Comparison of ENCODE assay signal across 14 mouse cellular contexts in the genomic region with DNA sequence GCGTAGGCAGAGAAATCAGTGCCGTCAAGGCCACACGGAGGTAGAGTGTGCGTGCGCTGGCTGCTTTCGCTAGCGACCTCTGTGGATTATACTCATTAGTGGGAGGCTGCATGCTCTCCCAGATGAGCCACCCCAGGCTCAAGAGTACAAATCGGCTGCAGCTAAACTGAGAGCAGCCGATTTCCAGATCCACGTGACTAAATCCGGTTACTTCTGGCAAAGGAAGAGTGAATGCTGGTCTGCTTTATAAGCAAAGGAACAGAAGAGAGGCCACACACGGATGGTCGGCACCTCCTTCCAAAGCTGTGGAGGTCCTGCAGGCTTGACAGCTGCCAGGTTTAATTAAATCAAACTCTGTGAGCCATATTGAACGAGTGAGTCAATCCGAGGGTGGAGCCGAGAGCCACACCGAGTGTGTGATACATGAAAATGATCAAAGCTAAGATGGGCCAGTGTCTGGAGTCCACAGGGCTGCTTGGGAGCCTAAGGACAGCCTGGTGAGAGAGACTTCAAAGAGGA.
DNase-seq lines count a peak whose midpoint lies in the region; ATAC-seq and TF ChIP-seq lines count a peak whose summit lies in the region.
"Had no signal": no experiment of that assay in that cellular context is flagged by ENCODE, and none has a peak within 500 bp of the region (broad histone marks: within the 10 kb centered on the region; RNA-seq: fewer than 3 reads in every experiment).

No protein-coding gene starts in this region.

- no peaks in the 10 kb centered on the region for H3K36me3 ChIP-seq in midbrain, embryonic 12.5 days
- H3K36me3 ChIP-seq: heart, embryonic 10.5 days; kidney, embryonic 15.5 days; limb, embryonic 13.5 days; lung, embryonic 15.5 days had no signal

- peak; percentile 38; the same call in 1 of the 2 replicates for ATAC-seq in midbrain, embryonic 12.5 days (ENCODE audit: low FRiP score, low read depth)

- 59% methylated on average over 17 of the region's 17 CpGs for WGBS in midbrain, embryonic 12.5 days

- DNase-seq in frontal cortex, postnatal 36 days (ENCODE audit: low spot score in 2 of 2): peak; percentile 51 to 62
- no peak for DNase-seq in frontal cortex, postnatal 14 days (ENCODE audit: low spot score in 2 of 2)
- peak; percentile 9 for DNase-seq in Muller cell, postnatal 12 days (ENCODE audit: inconsistent ontology term)
- peak; percentile 35 to 46 for DNase-seq in layer of hippocampus, adult 2 months (ENCODE audit: low spot score in 2 of 2)
- DNase-seq in urinary bladder, postnatal 14 days (ENCODE audit: low spot score): no peak
- no peak for DNase-seq in gastrocnemius, adult 8-10 months (ENCODE audit: low spot score in 2 of 2)
- no peak for DNase-seq in cerebellum, postnatal 25 days

- no peak overlapping the region for H3K9ac ChIP-seq in midbrain, embryonic 12.5 days (replicated peaks)
- H3K9ac ChIP-seq: kidney, embryonic 15.5 days; limb, embryonic 13.5 days; lung, embryonic 15.5 days had no signal

- H3K9me3 ChIP-seq in midbrain, embryonic 12.5 days: no peaks in the 10 kb centered on the region
- H3K9me3 ChIP-seq: heart, embryonic 10.5 days; kidney, embryonic 15.5 days; limb, embryonic 13.5 days; lung, embryonic 15.5 days had no signal

- H3K4me2 ChIP-seq in midbrain, embryonic 12.5 days (replicated peaks): peak overlapping the region; percentile 19
- H3K4me2 ChIP-seq: kidney, embryonic 15.5 days; limb, embryonic 13.5 days; lung, embryonic 15.5 days had no signal

- peak overlapping the region; percentile 70 for H3K27ac ChIP-seq in layer of hippocampus, adult 2 months
- H3K27ac ChIP-seq in midbrain, embryonic 12.5 days (replicated peaks): peak overlapping the region; percentile 54
- H3K27ac ChIP-seq: gastrocnemius, adult 2 months; heart, embryonic 10.5 days; kidney, embryonic 15.5 days; limb, embryonic 13.5 days; lung, embryonic 15.5 days had no signal

- H3K27me3 ChIP-seq in midbrain, embryonic 12.5 days: no peaks in the 10 kb centered on the region
- H3K27me3 ChIP-seq: kidney, embryonic 15.5 days; lung, embryonic 15.5 days had no signal

- TF ChIP-seq CTCF in layer of hippocampus, adult 2 months (conservative IDR thresholded peaks at IDR 0.05): no peak

- peak overlapping the region; percentile 37 for H3K4me3 ChIP-seq in layer of hippocampus, adult 2 months
- H3K4me3 ChIP-seq in midbrain, embryonic 12.5 days: no peak overlapping the region
- H3K4me3 ChIP-seq: erythroblast, embryonic 14.5 days; gastrocnemius, adult 2 months; heart, embryonic 10.5 days; kidney, embryonic 15.5 days; limb, embryonic 13.5 days; lung, embryonic 15.5 days had no signal

- peaks cover 5% of the 10 kb centered on the region; the same call in 1 of the 2 replicates for H3K4me1 ChIP-seq in midbrain, embryonic 12.5 days
- H3K4me1 ChIP-seq: kidney, embryonic 15.5 days; limb, embryonic 13.5 days; lung, embryonic 15.5 days had no signal

Comparison
In these comparisons a context has a peak if more than half of its experiments do, and no peak if none do; other contexts are left out.
1. DNase-seq: peak in frontal cortex, postnatal 36 days (2 of 2), Muller cell, postnatal 12 days (single experiment) and layer of hippocampus, adult 2 months (2 of 2); none in frontal cortex, postnatal 14 days (0 of 2), urinary bladder, postnatal 14 days (single experiment), gastrocnemius, adult 8-10 months (0 of 2) and cerebellum, postnatal 25 days (0 of 2).